Mouse (Mus musculus): ENCODE data around the gene Mark3.

GRCm38 (mm10) chr12:111678997-111679396 lies 104.7 kb downstream of the Mark3 start:
- no peak for TF ChIP-seq CTCF (conservative IDR thresholded peaks at IDR 0.05; ENCODE audit: low read length)
- no peak for TF ChIP-seq NANOG (IDR thresholded peaks at IDR 0.05; ENCODE audit: borderline replicate concordance, low read length)
- TF ChIP-seq POU5F1 (IDR thresholded peaks at IDR 0.05; ENCODE audit: borderline replicate concordance, low read length): no peak

Measured in E14TG2a.4 (cell line).